Mouse (Mus musculus): Measurements from ENCODE around the gene Cat. TPM values are rescaled to one million over a fixed set of nuclear protein-coding genes. Genes with fewer than 3 reads are reported as not detected.

Gene Cat
- polyA plus RNA-seq, 1 experiment from 2014 or later, result 117 TPM

Other genes starting within 250 kb of the Cat start
- gene Ehf, start 181.9 kb downstream of the Cat start, polyA plus RNA-seq (2014; fragmentation: Nextera tagmentation; extraction: Ambion mirVana), result 11.2 TPM in 2 replicates
- gene Elf5, start 73.5 kb downstream of the Cat start, polyA plus RNA-seq (2014; fragmentation: Nextera tagmentation; extraction: Ambion mirVana), result 0.08 and 0.46 TPM in 2 replicates
- gene Abtb2, start 81.2 kb upstream of the Cat start, polyA plus RNA-seq (2014; fragmentation: Nextera tagmentation; extraction: Ambion mirVana), result 4.1 and 4.4 TPM in 2 replicates

Data from intestine, embryonic 14.5 days (tissue).